Mouse (Mus musculus) frontal cortex, postnatal 14 days (tissue): ENCODE results near the gene Il5ra.

ENCODE experiments used
- DNase-seq, 2 experiments: peaks; one replicate each; pipeline ENCODE4 v3.0.0; 2022; ENCODE audit warnings: low spot score in 2 of 2

Il5ra gene

DNA sequence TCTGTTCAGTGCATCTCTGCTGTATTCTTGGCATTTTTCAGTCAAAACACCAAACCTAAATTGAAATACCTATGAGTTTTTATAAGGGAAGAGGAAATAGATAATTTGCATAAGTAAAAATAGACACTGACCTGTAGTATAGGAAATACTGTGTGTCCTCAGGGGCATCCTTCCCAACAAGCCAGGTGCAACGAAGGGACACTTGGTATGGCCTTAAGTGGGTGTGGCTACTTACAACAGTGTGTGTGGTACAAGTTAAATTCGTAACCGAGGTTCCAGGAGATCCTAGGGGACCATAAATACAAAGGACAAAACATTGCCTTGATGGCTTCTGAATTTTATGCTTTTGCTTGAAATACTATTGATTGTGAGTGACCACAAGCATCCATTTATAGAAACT, 10.6 kb downstream of the Il5ra start:
- DNase-seq, result no peak

DNA sequence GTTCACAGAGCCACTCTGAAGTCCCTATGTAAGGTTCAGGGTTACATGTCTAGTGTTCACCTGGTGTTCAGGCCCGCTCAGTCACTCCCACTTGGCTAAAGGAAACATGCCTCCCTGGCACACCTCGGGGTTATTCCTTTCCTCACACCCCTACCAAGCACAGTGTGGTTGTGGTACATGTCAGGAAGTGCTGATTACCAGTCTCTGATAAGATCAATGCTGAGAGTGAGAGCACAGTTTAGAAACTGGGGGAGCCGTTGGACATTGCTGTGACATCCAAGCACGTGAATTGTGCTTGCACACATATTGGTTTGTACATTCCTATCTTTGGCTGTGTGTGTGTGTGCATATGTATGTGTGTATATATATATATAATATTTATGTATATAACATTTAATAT, 16.3 kb downstream of the Il5ra start:
- no peak for DNase-seq

DNA sequence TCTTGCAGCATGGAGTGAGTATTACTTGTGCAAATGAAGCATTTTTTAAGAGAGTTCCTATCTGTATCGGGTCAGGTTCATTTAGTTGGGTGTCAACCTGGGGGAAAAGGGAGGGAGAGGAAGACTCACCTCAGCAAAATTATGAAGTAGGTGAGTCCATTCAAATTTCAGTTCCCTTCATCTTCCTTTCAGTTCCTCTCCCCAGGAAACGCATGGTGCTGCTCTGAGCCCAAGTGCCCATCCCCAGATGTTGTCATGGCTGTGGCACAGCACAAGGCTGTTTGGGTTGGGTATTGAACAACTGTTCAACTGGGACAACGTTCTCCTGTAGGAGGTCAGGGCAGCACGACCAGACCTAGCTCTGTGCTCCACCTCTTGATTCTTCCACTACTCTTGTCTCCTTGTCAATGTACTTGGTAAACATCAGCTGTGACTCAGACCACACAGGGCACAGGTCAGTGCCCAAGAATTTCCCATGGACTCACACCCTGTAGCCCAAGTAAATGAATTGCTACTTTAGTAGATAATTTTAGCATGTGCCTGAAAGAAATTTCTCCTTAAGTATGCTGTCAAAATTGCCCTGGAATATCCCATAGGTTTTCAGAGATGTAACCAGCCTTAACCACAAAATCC, 19.0 kb downstream of the Il5ra start:
- DNase-seq, result no peak

DNA sequence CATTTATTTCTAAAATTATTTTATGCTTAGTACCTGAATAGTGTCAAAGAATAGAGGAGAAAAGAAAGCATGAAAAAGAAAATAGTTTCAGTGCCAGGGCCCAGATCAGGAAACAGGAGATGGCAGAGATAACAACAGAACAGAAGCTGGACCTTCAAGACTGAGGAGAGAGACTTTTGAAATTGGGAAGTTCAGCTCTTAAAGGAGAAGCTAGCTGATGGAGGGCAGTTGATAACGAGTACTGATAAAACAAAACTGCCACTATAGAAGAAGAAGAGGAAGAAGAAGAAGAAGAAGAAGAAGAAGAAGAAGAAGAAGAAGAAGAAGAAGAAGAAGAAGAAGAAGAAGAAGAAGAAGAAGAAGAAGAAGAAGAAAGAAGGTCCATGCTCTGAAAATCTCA, 21.1 kb downstream of the Il5ra start:
- no peak for DNase-seq

DNA sequence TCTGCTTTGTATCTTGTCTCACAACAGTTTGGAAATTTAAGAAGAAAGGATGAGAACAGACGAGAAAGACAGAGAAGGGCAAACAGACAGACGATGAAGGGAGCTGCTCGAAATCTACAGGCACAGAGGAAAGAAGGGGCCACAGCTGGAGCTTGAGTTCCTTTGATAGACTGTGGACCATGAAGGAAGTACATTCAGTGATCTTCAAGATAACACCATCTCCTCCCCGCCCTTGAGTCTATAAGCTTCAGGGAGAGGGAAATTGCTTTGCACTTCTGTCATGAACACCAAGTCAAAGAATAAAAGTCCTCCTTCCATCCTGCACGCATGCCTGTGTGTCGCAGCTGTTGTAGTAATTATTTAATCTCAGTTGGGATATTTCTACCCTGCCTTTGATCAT, 22.8 kb downstream of the Il5ra start:
- DNase-seq, result no peak

DNA sequence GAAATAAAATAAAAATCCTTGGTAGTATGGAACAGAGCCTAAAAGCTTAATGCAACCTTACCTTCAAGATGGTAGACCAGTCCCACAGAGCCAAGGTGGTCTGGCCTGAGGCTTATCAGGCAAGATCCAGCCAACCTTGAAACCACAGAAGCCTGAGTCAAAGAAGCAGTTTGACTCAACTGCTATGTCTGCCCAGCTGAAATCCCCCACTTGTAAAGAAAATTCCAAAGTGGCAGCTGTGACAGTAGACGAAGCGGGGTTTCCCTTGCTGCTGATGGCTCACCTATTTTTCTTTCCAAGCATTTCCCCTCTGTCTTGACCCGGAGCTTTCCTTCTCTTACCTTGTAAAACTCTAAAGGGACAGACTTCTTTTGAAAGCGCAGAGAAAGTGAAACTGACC, 23.2 kb downstream of the Il5ra start:
- DNase-seq, result no peak

- no peak for DNase-seq
These were observed 43.3 kb downstream of the Il5ra start for GRCm38 (mm10) chr6:106705506-106706035.

DNA sequence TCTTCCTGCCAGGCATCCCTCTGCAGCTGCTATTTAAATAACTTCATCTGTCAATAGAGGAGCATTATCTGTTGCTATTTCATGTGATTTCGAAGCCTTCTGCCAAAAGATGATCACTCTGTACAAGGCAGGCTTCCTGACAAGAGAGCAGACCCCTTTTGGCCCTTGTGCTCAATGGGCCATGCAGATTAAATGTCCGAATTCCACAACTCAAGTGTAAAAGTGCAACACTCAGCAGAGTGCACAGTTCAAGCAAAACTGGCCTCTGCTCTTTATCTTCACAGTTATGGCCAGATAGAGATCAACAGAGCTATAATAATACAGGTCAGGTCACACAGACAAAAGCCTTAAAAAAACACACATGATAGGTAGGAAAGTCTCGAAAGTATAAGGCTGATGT, 46.9 kb downstream of the Il5ra start:
- DNase-seq, result no peak

GRCm38 (mm10) chr6:106675581-106675980, 73.3 kb downstream of the Il5ra start:
- no peak for DNase-seq

DNA sequence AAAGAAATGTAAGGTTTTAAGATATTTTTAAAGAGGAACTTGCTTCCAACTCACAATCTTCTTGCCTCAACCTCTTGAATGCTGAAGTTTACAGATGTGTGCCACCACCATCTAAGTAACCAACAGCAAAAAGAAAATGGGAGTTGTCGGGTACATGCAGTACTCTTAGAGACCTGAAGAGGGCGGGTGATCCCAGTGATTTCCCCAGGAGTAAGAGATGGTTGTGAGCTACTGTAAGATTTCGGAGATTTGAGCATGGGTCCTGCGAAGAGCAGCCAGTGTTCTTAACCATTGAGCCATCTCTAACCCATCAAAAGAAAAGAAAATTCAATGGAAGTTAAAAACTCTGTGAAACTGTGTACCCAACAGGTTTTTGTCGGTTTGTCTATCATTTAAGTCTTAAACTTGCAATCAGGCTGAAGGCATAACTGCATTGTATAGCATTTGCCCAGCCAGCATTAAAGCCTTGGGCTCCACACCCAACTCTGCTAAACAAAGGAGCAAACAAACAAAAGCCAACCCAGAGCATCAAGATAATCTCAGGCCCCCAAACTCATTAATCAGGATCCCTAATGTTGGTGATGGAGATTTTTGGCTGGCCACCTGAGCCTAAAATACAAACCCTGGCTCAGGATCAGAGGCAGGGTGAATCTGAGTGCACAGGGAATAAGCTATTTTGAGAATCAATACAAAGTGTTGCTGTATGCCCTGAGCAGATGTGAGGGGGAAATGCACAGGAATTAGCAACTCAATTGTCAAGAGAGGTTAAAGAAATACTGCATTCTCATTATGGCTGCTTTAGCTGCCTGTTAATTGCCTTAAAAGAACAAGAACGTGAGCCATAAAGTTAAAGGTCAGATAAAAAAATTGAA, 84.8 kb downstream of the Il5ra start:
- DNase-seq, result peak in 1 of 2 experiments; percentile 16
